Mouse (Mus musculus): ENCODE measurements around the gene Pde5a.

Pde5a gene

DNA sequence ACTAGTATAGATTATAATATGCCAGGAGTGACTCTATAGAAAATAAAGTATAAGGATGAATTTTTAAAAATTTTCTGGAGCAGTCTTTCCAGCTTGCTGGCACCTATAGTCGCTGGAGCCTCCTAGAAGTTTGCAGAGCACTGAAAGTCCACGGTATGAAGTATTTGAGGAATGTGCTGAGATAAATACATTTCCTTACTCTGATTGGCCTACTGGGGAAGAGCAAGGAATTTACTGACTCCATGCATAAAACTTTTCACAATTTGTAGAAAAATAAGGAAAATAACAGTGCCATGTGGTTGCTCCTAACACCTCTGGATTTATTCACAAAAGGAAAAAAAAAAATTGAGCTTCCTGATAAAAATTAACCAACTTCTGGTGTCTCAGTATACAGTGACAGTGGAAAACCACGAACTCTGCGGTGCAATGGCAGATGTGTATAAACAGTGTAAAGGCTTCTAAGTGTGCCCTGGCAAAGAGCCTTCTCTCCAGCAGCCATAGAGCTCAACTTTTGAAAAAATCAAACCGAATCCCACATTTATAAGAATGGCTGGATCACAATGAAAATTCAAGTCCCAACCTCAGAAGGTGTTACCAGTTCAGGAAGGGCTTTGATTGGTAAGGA, 119.8 kb downstream of the Pde5a start:
- DNase-seq (ENCODE audit: low read depth) = no peak

DNA sequence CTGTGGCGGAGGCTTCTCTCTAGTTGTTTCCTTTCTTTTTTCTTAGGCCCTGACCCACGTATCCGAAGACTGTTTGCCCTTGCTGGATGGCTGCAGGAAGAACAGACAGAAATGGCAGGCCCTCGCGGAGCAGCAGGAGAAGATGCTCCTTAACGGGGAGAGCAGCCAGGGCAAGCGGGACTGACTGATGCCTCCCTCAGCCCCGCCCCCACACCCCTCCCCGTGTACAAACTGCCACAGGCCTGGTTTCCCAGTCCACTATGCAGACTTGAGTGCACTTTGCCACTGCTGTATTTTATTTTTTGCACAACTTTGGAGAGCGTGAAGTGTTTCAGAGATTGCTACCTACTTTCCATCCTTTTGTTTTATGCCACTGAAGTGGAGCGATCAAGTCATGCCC, 126.4 kb downstream of the Pde5a start:
- DNase-seq (ENCODE audit: low read depth) = no peak

DNA sequence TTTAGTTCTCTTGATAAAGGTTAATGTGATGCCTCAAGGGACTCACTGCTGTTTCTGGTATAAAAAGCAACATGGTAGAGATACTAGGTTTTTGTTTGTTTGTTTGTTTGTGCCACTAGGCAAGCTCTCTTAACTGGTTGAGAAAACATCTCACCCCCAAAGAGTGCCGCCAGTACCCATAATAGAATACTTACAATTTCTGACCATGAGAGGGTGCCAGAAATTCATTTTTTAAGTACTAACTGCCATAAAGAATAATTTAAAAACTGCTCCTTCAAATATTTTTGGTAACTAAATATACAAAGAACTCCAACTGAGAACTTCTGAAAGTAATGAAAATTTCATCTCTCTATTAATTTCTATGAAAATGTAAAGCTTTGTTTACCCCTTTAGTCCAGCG, 131.1 kb downstream of the Pde5a start:
- DNase-seq (ENCODE audit: low read depth) = peak; percentile 7

DNA sequence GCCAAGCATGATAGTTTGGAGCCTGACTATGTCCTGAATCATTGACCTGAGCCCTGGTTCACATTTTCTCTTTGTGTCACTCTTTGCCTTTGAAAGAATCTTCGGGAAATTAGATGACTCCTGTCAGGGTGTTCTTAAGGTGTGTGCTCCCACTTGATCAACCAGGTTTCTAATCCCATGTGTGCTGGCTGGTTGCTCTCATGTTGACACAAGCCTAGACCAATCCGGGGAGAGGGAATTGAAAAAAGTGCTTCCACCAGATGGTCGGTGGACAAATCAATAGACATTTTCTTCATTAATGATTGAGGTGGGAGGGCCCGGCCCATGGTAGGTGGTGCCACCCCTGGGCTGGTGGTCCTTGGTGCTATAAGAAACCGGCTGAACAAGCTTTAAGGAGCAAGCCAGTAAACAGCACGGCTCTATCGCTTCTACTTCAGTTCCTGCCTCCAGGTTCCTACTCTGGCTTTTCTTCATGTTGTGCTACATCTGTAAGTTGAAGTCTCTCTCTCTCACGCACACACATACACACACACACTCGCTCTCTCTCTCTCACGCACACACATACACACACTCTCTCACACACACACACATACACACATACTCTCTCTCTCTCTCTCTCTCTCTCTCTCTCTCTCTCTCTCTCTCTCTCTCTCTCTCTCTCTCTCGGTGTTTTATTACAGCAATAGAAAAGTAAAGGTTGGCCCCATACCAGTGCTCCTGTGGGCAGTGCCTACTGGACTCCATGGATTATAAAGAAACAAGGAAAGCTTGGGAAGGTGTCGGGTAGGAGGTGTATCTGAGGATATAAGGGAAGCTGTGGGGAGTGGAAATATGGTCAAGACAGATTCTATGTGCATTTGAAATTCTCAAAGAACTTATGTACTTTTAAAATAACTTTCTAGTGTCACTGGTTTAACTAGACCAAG, 132.1 kb downstream of the Pde5a start:
- no peak for DNase-seq (ENCODE audit: low read depth)

DNA sequence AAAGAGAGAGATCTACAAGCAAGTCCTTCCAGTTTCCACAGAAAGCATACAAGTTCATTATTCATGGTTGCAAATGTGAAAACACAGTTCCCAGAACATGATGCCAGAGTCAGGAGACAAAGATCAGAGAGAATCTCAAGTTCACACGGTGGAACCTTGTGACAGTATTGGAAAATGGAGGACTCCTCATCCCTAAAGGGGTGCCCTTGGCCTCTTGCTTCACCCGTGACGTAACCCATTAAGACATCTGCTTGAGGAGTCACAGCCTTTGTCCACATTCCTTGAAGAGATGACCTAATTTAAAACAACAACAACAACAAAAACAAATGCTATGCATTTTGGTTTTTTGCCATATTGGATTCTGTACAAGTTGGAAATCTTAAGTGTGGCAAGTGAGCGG, 136.3 kb downstream of the Pde5a start:
- no peak for DNase-seq (ENCODE audit: low read depth)

DNA sequence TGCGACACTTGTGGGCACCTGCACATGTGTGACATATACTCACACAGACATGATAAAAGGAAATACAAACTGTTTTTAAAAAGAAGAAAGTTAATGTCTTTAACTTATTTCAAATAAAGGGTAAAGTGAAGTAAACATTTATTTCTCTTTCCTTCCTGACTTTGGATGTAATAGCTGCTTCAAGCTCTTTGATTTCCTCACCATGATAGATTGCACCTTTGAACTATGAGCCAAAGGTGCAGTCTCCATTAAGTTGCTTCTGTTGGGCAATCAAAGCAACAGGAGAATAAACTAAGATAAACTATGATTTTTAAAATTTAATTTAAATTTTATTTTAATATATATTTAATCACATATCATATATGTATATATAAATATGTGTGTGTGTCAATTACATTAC, 139.5 kb downstream of the Pde5a start:
- no peak for DNase-seq (ENCODE audit: low read depth)

DNA sequence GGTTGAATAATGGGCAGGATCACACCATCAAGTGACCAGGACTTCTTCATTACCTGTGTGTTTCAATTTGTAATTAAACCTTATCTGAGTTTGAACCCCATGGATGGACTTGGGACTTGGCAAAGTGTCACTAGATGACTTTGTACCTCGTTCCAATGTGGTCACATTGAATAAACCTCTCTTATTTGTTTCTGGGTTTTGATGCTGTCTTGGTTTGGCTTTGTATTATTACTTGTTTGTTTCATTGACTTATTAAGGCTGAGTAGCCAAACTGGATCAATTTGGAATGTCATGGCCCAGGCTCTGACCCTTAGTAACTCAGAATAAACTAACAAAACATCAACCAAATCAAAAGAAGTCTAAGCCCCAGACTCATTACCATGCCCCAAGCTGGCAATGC, 142.8 kb downstream of the Pde5a start:
- DNase-seq (ENCODE audit: low read depth) = no peak

DNA sequence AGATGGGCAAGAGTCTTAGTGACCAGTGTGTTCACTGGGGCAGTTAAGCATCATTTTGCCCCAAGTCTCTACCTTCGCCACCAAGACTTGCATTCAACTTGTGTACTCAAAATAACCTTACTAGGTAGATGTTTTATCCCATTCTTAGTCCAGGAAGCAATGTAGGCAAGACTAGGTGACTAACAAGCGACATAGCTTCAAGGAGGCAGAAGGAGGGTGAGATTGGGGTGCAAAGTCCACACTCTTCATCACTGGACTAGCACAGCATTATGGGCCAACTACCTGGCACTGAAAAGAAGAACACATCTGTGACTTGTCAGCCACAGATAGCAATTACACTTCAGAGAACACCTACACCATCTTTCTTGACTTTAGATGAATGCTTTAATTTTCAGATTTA, 148.1 kb downstream of the Pde5a start:
- DNase-seq (ENCODE audit: low read depth) = no peak

DNA sequence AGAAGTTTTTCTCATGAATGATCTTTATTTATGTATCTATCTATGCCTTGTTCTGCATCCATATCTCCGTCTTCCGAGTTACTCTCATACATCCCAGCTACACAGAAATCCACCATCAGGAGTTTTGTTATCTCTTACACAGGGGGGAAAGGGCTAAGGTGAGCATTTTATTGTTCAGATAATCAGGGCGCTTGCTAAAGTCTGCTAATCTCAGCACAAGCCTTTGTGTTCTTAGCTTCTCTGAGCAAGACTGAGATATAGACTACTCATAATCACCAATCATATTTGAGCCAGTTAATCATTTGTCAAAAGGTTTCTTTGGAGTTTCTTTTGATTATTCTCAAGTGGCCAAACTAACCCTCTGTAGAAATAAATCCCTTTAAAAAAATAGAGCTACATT, 148.8 kb downstream of the Pde5a start:
- DNase-seq (ENCODE audit: low read depth) = no peak

DNA sequence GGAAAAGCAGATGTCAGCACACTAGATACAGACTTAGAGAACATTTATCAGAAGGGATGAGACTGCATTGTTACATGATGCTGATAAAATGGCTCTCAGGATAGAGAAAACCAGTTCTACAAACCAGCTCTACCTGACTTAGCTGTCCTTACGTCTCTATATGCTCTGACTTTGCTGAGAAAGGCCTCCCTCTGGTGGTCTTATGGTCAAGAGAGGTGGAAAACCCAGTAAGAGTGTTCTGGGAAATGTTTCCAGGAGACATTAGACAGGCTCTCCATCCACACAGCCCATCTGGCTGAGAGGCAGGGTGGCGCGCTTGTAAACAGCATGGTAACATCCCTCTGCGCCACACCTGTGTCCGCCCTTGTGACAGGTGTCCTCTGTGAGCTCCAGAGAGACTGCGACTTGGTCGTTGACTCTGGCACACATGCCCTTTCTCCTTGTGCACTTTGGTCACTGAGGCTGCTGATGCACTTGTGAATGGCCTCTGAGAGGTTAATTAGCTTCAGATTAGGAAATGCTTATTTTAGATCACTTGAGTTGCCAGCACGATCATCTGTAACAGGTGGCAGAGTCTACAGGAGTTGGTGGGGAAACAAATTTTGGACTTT, 150.1 kb downstream of the Pde5a start:
- DNase-seq (ENCODE audit: low read depth) = no peak

DNA sequence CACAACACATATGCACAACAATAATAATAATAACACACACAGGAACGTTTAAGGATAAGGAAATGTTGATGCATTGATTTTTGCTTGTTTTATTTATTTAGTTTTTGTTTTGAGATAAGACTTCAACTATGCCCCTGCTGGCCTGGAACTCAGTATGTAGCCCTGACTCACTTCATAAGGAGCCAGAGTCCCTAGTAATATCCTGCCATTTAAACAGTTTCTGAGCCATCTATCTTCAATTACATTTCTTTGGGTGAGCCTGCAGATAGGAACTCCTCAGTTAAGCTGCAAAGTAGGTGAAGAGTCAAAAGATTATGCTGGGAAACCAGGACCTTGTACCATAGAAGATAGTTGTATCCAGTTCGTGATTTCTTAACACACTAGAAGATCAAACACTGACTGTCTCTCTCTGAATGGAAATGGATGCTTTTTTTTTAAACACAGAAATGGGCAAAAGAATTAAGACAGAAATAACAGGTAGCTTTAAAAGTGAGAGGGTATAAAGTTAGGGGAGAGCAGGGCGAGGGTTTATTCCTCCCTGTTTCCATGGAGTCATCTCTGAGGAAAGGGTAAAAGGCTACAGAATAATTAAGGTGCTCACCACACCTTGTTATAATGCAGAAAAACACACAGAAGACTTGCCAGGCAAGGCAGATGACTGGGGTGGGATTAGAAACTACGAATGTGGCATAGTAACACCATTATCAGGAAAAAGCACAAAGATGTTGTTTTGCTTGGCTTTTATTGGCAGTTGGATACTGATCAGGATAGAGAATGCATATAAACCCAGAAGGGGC, 159.0 kb downstream of the Pde5a start:
- DNase-seq (ENCODE audit: low read depth) = no peak

DNA sequence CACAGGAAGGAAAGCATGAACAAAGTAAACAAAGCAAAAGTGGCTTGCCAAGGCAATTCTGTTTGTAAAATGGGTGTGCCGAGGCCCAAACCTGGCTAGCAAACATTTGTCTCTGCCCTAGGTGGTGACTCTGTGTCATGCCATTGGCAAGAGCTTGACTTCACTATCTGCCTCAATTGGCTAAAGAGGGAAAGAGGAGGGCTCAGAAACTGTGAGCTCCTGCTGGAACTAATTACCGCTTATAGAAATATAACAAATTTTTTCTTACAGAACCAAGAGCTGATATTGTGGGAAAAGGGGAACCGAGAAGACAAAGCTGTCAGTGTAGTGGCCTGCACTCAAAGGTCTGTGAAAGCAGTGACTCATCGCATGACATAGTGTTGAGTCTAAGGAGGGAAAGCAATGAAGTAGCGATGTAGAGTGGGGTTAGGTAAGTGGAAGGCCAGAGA, 159.6 kb downstream of the Pde5a start:
- DNase-seq (ENCODE audit: low read depth) = peak; percentile 65

DNA sequence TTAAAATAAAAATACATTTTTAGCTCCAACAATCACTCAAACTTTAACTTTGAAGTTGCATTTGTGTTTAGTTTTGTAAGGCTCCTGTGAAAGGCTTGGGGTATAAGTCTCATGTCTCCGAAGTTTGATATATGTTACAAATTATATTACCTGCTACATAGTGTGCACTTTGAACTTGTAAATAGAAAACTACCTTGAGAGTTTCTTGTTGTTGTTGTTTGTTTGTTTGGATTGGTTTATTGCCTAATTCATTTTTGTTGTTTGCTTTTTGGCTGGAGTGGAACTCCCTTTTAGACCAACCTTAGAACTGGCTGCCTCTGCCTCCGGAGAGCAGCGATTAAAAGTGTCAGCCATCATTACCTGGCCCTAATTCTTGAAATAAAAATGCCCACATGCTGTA, 166.0 kb downstream of the Pde5a start, which contains the start of gene Fabp2:
Gene Fabp2, plus strand, starts transcription at position 301 of the 400 bp plus-strand sequence.
- no peak for DNase-seq (ENCODE audit: low read depth)

DNA sequence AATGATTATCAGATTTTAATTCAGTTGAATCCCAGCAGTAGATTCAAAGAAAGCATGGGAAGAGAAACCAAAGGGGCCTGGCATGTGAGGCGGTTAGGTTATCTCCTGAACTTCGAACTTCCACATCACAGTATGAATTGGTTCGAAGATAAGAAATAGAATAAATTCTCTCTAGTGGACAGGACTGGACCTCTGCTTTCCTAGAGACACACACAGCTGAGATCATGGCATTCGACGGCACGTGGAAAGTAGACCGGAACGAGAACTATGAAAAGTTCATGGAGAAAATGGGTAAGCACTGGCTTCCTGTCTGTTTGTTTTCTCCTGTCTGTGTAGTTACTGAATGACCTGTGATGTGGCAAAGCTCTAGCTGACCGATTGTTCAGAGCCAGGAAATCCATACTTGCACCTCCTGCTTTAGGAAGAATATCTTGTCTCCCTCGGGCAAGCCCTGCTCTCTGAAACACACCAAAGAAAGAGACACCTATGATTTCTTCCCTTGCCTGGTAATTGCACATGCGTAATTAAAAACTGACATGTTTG, 166.5 kb downstream of the Pde5a start:
- no peak for DNase-seq (ENCODE audit: low read depth)

DNA sequence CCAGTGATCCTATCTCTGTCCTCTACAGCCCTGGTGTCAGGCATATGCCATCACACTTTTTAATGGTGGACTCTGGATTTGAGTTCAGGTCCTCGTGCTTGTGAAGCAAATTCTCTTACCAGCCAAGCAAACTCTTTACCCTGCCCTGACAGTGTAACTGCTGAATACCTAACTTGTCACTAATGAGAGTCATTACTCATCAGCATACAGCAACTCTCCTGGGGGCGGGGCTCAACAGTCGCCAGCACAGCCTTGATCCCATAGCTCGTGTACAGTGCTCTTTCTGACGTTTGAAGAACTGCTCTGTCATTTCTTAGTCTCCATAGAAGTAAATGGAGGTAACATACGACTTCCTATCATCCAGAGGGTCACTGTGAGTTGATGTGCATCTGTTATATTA, 169.5 kb downstream of the Pde5a start:
- DNase-seq (ENCODE audit: low read depth) = no peak

DNA sequence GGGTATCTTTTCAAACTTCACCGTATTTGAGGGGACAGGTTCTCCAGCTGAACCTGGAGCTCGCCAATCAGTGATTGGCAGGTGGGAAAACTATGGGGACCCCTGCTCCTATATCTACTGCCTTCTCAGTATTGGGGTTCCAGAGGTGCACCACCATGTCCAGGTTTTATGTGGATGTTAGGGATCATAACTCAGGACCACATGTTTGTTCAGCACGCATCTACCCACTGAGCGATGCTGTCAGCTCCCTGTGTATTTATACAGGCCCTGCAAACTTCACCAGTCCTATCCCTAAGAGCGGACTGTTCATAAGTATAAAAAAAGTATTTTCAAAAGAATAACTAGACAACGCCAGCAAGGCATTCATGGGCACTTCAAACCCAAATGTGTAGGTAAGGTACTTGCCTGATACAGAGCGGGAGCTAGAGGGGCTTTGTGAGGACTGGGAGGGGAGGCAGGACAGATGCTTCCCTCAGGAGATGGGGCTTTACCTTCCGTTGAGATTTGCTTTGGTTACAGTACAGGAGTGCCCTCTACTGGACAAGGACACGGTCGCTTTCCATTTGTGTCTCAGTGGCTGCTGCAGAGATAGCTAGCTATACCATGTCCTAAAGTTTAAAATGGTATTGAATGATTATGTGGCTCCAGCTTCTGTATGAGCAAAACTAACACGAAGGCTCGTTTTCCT, 175.1 kb downstream of the Pde5a start:
- DNase-seq (ENCODE audit: low read depth) = no peak

DNA sequence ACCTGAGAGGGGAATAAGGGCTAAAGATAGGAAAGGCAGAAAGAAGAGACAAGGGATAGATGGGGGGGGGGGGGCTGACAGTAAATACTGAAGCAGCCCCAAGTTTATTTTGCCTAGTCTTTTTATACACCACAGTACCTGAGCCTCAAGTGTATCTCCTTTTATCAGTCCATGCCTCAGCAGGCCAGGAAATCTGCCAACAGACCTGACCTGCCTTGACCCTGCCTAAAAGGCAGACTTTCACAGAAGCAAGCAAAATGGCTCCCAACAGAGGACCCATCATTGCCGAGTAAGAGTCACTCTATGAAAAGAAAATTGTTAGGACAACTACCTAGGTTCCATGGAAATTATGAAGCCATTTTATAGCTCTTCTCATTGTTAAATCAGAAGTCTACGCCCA, 179.1 kb downstream of the Pde5a start:
- no peak for DNase-seq (ENCODE audit: low read depth)
